Mouse (Mus musculus): ENCODE measurements around the gene Gm45194. TPM values are rescaled to one million over a fixed set of nuclear protein-coding genes. Genes with fewer than 3 reads are reported as not detected.

The Gm45194 gene
- total RNA-seq (2014; rRNA removed) (not detected in 2 replicates), polyA plus RNA-seq (2012; rRNA removed) (not detected in 2 replicates)

- WGBS = 23% methylated on average over 2 of the region's 2 CpGs
- H3K4me3 ChIP-seq (ENCODE audit: insufficient read depth, low read depth, low read length) = no peak within 1 kb of the TSS
Observed at GRCm38 (mm10) chrX:111891089-111891488, at the start of gene Gm45194. Gm45194 (plus strand) TSS chrX:111891389.

DNA sequence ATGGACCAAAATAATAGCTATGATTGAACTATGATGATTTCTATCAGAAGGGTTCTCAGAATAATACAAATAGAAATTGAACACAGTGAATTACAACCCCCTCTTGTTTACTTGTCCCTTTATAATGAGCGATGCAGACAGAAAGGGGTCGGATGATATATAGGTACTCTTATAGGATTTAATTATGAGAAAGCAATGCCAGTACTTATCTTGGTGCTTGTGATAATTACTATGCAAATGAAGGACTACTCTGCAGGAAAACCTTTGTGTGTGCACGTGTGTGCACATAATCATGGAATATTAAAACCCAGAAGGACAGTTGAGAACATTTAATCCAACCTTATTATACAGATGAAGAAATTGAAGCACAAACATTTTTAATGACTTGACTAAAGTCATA, 35.3 kb upstream of the Gm45194 start:
- Histone ChIP-seq H3K79me2 (ENCODE audit: control insufficient read depth, insufficient read depth, low read length) (no peaks in the 10 kb centered on the region), H3K27me3 (ENCODE audit: control insufficient read depth, insufficient read depth, low read length) (no peaks in the 10 kb centered on the region), H3K36me3 (ENCODE audit: control insufficient read depth, insufficient read depth, low read length) (no peaks in the 10 kb centered on the region), H3K4me3 (ENCODE audit: insufficient read depth, low read depth, low read length) (no peak overlapping the region), H3K9ac (ENCODE audit: low read depth, low read length) (no peak overlapping the region), H3K4me1 (ENCODE audit: control insufficient read depth, insufficient read depth, low read length) (no peaks in the 10 kb centered on the region), H3K27ac (replicated peaks; ENCODE audit: insufficient read depth, low read depth, low read length) (no peak overlapping the region)
- no peak for DNase-seq (ENCODE audit: extremely low read depth, low read depth, low spot score)
- WGBS = 71% methylated on average over 3 of the region's 3 CpGs
- no peak for TF ChIP-seq POLR2A (IDR thresholded peaks at IDR 0.05; ENCODE audit: extremely low read depth, insufficient read depth, low read length)
- TF ChIP-seq CTCF (IDR thresholded peaks at IDR 0.05; ENCODE audit: low read depth, low read length) = no peak

More at GRCm38 (mm10) chrX:111891089-111891488, at the start of gene Gm45194:
- Histone ChIP-seq H3K9ac (ENCODE audit: low read depth, low read length) (no peak within 1 kb of the TSS), H3K4me1 (ENCODE audit: control insufficient read depth, insufficient read depth, low read length) (no peaks in the 10 kb centered on the region), H3K27me3 (ENCODE audit: control insufficient read depth, insufficient read depth, low read length) (no peaks in the 10 kb centered on the region), H3K79me2 (ENCODE audit: control insufficient read depth, insufficient read depth, low read length) (no peaks in the 10 kb centered on the region), H3K36me3 (ENCODE audit: control insufficient read depth, insufficient read depth, low read length) (no peaks in the 10 kb centered on the region), H3K27ac (replicated peaks; ENCODE audit: insufficient read depth, low read depth, low read length) (no peak within 1 kb of the TSS)
- no peak for DNase-seq (ENCODE audit: extremely low read depth, low read depth, low spot score)
- TF ChIP-seq CTCF (IDR thresholded peaks at IDR 0.05; ENCODE audit: low read depth, low read length) = no peak
- no peak for TF ChIP-seq POLR2A (IDR thresholded peaks at IDR 0.05; ENCODE audit: extremely low read depth, insufficient read depth, low read length)

GRCm38 (mm10) chrX:111881251-111881650, 9.9 kb upstream of the Gm45194 start:
- Histone ChIP-seq H3K9ac (ENCODE audit: low read depth, low read length) (no peak overlapping the region), H3K4me1 (ENCODE audit: control insufficient read depth, insufficient read depth, low read length) (no peaks in the 10 kb centered on the region), H3K27ac (replicated peaks; ENCODE audit: insufficient read depth, low read depth, low read length) (no peak overlapping the region), H3K27me3 (ENCODE audit: control insufficient read depth, insufficient read depth, low read length) (no peaks in the 10 kb centered on the region), H3K4me3 (ENCODE audit: insufficient read depth, low read depth, low read length) (no peak overlapping the region), H3K36me3 (ENCODE audit: control insufficient read depth, insufficient read depth, low read length) (no peaks in the 10 kb centered on the region), H3K79me2 (ENCODE audit: control insufficient read depth, insufficient read depth, low read length) (no peaks in the 10 kb centered on the region)
- 76% methylated on average over 5 of the region's 5 CpGs for WGBS
- no peak for DNase-seq (ENCODE audit: extremely low read depth, low read depth, low spot score)
- TF ChIP-seq CTCF (IDR thresholded peaks at IDR 0.05; ENCODE audit: low read depth, low read length) = no peak
- TF ChIP-seq POLR2A (IDR thresholded peaks at IDR 0.05; ENCODE audit: extremely low read depth, insufficient read depth, low read length) = no peak

GRCm38 (mm10) chrX:111894321-111895050, 3.3 kb downstream of the Gm45194 start:
- no peak for DNase-seq (ENCODE audit: extremely low read depth, low read depth, low spot score)
- 4% methylated on average over 36 of the region's 71 CpGs for WGBS
- Histone ChIP-seq H3K27ac (replicated peaks; ENCODE audit: insufficient read depth, low read depth, low read length) (no peak overlapping the region), H3K36me3 (ENCODE audit: control insufficient read depth, insufficient read depth, low read length) (no peaks in the 10 kb centered on the region), H3K27me3 (ENCODE audit: control insufficient read depth, insufficient read depth, low read length) (no peaks in the 10 kb centered on the region), H3K4me3 (ENCODE audit: insufficient read depth, low read depth, low read length) (peak overlapping the region; percentile 1; the same call in 1 of the 2 replicates), H3K79me2 (ENCODE audit: control insufficient read depth, insufficient read depth, low read length) (no peaks in the 10 kb centered on the region), H3K9ac (ENCODE audit: low read depth, low read length) (no peak overlapping the region), H3K4me1 (ENCODE audit: control insufficient read depth, insufficient read depth, low read length) (no peaks in the 10 kb centered on the region)
- no peak for TF ChIP-seq CTCF (IDR thresholded peaks at IDR 0.05; ENCODE audit: low read depth, low read length)

GRCm38 (mm10) chrX:111895084-111895779, 4.0 kb downstream of the Gm45194 start:
- Histone ChIP-seq H3K4me3 (ENCODE audit: insufficient read depth, low read depth, low read length) (peak overlapping the region; percentile 16; the same call in 1 of the 2 replicates), H3K36me3 (ENCODE audit: control insufficient read depth, insufficient read depth, low read length) (no peaks in the 10 kb centered on the region), H3K4me1 (ENCODE audit: control insufficient read depth, insufficient read depth, low read length) (no peaks in the 10 kb centered on the region), H3K27me3 (ENCODE audit: control insufficient read depth, insufficient read depth, low read length) (no peaks in the 10 kb centered on the region), H3K9ac (ENCODE audit: low read depth, low read length) (no peak overlapping the region), H3K79me2 (ENCODE audit: control insufficient read depth, insufficient read depth, low read length) (no peaks in the 10 kb centered on the region), H3K27ac (replicated peaks; ENCODE audit: insufficient read depth, low read depth, low read length) (no peak overlapping the region)
- TF ChIP-seq CTCF (IDR thresholded peaks at IDR 0.05; ENCODE audit: low read depth, low read length) = no peak
- no peak for TF ChIP-seq POLR2A (IDR thresholded peaks at IDR 0.05; ENCODE audit: extremely low read depth, insufficient read depth, low read length)
- 7% methylated on average over 41 of the region's 70 CpGs for WGBS
- DNase-seq (ENCODE audit: extremely low read depth, low read depth, low spot score) = no peak

DNA sequence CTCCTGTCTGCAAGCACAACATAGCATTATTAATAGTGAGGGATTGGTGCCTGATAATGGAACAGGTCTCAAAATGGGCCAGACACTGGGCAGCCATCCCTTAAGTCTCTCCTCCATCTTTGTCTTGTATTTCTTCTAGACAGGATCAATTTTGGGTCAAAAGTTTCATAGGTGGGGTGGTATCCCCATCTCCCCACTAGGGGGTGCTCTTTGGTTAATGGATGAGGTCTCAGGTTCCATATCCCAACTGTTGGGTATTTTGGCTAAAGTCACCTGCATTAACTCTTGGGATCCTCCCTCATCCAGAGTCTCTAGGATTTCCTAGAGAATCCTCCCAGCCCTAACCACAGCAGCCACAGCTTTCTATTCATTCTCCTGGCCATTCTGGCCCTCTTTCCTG, 26.2 kb downstream of the Gm45194 start:
- Histone ChIP-seq H3K4me3 (ENCODE audit: insufficient read depth, low read depth, low read length) (no peak overlapping the region), H3K27me3 (ENCODE audit: control insufficient read depth, insufficient read depth, low read length) (no peaks in the 10 kb centered on the region), H3K4me1 (ENCODE audit: control insufficient read depth, insufficient read depth, low read length) (no peaks in the 10 kb centered on the region), H3K79me2 (ENCODE audit: control insufficient read depth, insufficient read depth, low read length) (no peaks in the 10 kb centered on the region), H3K27ac (replicated peaks; ENCODE audit: insufficient read depth, low read depth, low read length) (no peak overlapping the region), H3K9ac (ENCODE audit: low read depth, low read length) (no peak overlapping the region), H3K36me3 (ENCODE audit: control insufficient read depth, insufficient read depth, low read length) (no peaks in the 10 kb centered on the region)
- TF ChIP-seq POLR2A (IDR thresholded peaks at IDR 0.05; ENCODE audit: extremely low read depth, insufficient read depth, low read length) (no peak), CTCF (IDR thresholded peaks at IDR 0.05; ENCODE audit: low read depth, low read length) (no peak)
- DNase-seq (ENCODE audit: extremely low read depth, low read depth, low spot score) = no peak

Data from liver, adult 2 months (tissue).